Mouse (Mus musculus) limb, embryonic 12.5 days (tissue): ENCODE data around the gene Cntnap1. TPM values are rescaled to one million over a fixed set of nuclear protein-coding genes. Genes with fewer than 3 reads are reported as not detected.

Experiments
- ATAC-seq: fragments of 200-750 bp; cut with Nextera tagmentation; 2 replicates; pipeline ENCODE4 v1.8.0; 2017; ENCODE audit warnings: low read depth, moderate TSS enrichment; ENCODE audit not compliant: insufficient number of reproducible peaks, insufficient read depth, low FRiP score, low TSS enrichment
- H3K27ac ChIP-seq: fragments of 300-500 bp; sonication (generic); 2 replicates; pipeline ENCODE4 v1.5.1; 2016; ENCODE audit warnings: mild to moderate bottlenecking, moderate library complexity
- H3K27me3 ChIP-seq: fragments of 300-500 bp; sonication (generic); 2 replicates; pipeline ENCODE4 v1.6.1; 2016; ENCODE audit warnings: mild to moderate bottlenecking, moderate library complexity
- H3K36me3 ChIP-seq: fragments of 300-500 bp; sonication (generic); 2 replicates; pipeline ENCODE4 v1.6.1; 2016; ENCODE audit warnings: mild to moderate bottlenecking, moderate library complexity
- H3K4me1 ChIP-seq: fragments of 300-500 bp; sonication (generic); replicated peaks from 2 replicates; pipeline ENCODE4 v1.6.1; 2016
- H3K4me2 ChIP-seq: fragments of 300-500 bp; sonication (generic); 2 replicates; pipeline ENCODE4 v1.6.1; 2016; ENCODE audit warnings: mild to moderate bottlenecking, moderate library complexity
- H3K4me3 ChIP-seq: fragments of 300-500 bp; sonication (generic); replicated peaks from 2 replicates; pipeline ENCODE4 v1.5.1; 2016; ENCODE audit warnings: mild to moderate bottlenecking
- H3K9ac ChIP-seq: fragments of 300-500 bp; sonication (generic); replicated peaks from 2 replicates; pipeline ENCODE4 v1.6.1; 2016; ENCODE audit warnings: mild to moderate bottlenecking, moderate library complexity
- H3K9me3 ChIP-seq: fragments of 300-500 bp; sonication (generic); 2 replicates; pipeline ENCODE4 v1.6.1; 2016; ENCODE audit warnings: mild to moderate bottlenecking, moderate library complexity
- WGBS: fragments of 180-500 bp; shearing (Covaris S2); methylation state at CpG from one replicate; pipeline ENCODE4 v1.1.7; 2016; 5-methylcytosine and 5-hydroxymethylcytosine counted together
- polyA plus RNA-seq: library from polyadenylated mRNA; unstranded; fragments of >200 nt; fragmentation: Nextera tagmentation; extraction: Ambion mirVana; gene quantifications from 2 replicates; pipeline ENCODE4 v1.2.1, GENCODE M21; 2016

The Cntnap1 gene
- polyA plus RNA-seq, 1 experiment from 2014 or later, result 0.24 TPM

DNA sequence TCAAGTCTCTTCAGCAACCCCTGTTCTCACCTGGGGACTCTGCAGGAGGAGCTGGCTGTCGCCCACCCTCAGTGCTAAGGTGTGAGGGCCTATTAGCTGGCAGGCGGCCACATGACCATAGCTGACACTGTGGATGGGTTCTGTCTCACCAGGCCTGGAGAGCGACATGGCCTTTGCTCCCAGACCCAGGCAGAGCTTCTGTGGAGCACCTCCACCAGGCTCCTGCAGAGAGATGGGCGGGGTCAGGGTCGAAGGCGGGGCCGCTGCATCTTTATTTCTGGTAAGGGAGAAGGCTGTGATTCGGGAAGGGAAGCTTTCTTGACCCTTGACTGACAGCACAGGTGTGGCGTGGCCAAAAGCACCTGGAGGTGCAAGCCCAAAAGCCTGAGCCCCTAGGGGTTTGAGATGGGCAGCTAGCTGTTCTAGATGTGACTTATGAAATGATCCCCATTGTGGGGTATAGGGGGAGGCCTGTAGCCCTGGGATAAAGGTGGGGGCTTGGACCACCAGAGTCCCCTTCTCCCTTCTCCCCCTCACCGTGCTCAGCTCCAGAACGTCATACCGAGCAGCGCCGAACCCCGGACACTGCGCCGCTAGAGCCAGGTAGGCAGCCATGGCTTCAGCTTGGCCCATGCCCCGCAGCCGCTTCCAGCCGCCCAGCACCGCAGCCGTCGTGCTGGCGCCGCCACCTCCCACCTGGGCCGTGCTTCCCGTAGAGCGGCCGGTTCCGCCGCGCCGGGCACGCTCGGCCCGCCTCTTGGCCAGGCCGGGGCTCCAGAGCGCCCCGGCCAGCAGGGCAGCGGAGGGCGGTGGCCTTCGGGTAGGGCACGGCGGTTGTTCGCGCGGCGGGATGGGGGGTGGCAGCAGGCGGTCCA is 6.6 kb upstream of the Cntnap1 start:
- ATAC-seq, result no peak
- Histone ChIP-seq H3K27me3 (peaks cover 80% of the 10 kb centered on the region), H3K4me1 (peaks cover 18% of the 10 kb centered on the region), H3K9me3 (no peaks in the 10 kb centered on the region), H3K27ac (no peak overlapping the region), H3K36me3 (peaks cover 20% of the 10 kb centered on the region; the same call in 1 of the 2 replicates), H3K4me2 (peak overlapping the region; percentile 83), H3K9ac (peak overlapping the region; percentile 63), H3K4me3 (peak overlapping the region; percentile 47)
- 4% methylated on average over 49 of the region's 49 CpGs for WGBS

DNA sequence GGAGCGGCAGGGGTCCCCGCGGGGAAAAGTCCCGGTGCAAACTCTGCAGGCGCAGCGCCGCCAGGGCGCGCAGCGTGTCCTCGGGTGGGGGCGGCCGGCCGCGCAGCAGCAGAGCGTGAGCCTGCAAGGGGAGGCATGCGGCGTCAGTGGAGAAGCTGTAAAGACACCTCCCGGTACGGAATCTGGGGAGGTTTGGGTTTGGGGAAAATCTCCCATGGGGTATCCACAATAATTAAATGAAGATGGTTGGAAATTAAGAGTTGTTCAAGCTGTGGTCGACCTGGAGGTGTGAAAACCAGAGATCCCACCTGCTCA is 6.0 kb upstream of the Cntnap1 start:
- H3K9me3 ChIP-seq, result no peaks in the 10 kb centered on the region
- H3K27ac ChIP-seq, result no peak overlapping the region
- ATAC-seq, result no peak
- H3K4me3 ChIP-seq, result peak overlapping the region; percentile 47
- 2% methylated on average over 21 of the region's 21 CpGs for WGBS
- peaks cover 20% of the 10 kb centered on the region; the same call in 1 of the 2 replicates for H3K36me3 ChIP-seq
- H3K4me1 ChIP-seq, result peaks cover 24% of the 10 kb centered on the region
- H3K9ac ChIP-seq, result peak overlapping the region; percentile 63
- peaks cover 86% of the 10 kb centered on the region for H3K27me3 ChIP-seq
- peak overlapping the region; percentile 83 for H3K4me2 ChIP-seq

DNA sequence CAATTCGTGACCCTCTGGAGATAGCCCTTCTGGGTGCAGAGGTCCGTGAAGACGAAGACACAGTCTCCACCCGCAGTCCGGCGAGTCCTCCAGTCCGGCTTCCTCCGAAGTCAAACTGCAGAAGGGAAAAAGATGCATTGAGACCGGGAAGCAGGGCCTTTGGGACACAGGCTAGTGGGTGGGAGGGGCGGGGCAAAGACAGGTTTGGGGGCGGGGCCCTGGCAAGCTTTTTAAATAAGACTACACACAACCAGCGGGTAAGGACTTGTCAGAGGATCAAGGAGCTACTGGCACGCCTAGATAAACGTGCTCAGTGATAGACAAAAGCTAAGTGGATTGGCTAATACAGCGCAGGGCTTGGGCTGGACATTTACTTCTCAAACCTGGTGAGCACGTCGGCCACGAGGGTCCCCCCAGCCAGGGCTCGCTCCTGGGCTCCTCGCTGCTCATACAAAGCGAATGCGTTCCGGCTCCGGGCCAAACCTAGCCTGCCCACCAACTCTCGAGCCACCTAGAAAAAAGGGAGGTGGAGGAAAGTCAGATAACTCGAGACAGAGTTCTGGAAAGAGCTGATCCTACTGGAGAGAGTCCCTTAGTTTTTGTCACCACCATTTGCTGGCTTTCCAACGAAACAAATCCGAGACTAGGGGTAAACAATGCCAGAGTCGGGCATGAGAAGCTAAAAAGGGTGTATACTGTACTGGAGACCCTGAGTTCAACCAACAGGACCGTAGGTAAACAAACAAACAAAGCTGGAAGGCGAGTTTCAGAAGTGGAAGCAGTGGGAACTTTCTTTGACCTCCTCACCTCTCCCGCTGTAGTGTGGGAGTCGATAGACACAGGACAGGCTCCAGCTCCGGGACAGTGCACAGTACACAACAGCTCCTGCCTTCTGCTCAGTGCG is 5.4 kb upstream of the Cntnap1 start:
- 7% methylated on average over 35 of the region's 35 CpGs for WGBS
- Histone ChIP-seq H3K9me3 (no peaks in the 10 kb centered on the region), H3K27ac (no peak overlapping the region), H3K4me3 (peak overlapping the region; percentile 47), H3K4me2 (peak overlapping the region; percentile 83), H3K36me3 (peaks cover 20% of the 10 kb centered on the region; the same call in 1 of the 2 replicates), H3K9ac (peak overlapping the region; percentile 63; the same call in 1 of the 2 replicates), H3K27me3 (peaks cover 92% of the 10 kb centered on the region), H3K4me1 (peaks cover 30% of the 10 kb centered on the region)
- no peak for ATAC-seq

DNA sequence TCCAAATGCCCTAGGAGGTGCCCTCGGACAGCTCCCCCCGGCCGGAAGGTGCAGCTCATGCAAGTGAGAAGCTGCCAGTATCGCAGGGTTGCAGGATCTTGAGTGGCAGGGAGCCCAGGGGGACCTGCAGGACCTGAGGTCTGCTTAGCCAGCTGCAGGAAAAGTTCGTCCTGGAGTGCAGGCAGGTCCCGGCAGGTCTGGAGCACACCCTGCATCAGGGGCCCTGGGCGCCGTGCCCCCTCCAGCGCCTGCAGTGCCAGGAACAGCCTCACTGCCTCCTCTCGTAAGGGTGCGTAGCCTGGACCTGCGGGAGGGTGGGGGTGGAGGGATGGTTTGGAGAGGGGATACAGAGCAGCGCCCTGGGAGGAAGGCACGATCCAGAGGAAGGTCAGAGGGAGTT is 4.0 kb upstream of the Cntnap1 start:
- Histone ChIP-seq H3K27me3 (peaks cover 96% of the 10 kb centered on the region), H3K4me2 (no peak overlapping the region), H3K4me3 (no peak overlapping the region), H3K27ac (no peak overlapping the region), H3K9me3 (no peaks in the 10 kb centered on the region), H3K4me1 (peaks cover 39% of the 10 kb centered on the region), H3K9ac (no peak overlapping the region), H3K36me3 (peaks cover 18% of the 10 kb centered on the region; the same call in 1 of the 2 replicates)
- ATAC-seq, result no peak
- WGBS, result 42% methylated on average over 14 of the region's 14 CpGs

DNA sequence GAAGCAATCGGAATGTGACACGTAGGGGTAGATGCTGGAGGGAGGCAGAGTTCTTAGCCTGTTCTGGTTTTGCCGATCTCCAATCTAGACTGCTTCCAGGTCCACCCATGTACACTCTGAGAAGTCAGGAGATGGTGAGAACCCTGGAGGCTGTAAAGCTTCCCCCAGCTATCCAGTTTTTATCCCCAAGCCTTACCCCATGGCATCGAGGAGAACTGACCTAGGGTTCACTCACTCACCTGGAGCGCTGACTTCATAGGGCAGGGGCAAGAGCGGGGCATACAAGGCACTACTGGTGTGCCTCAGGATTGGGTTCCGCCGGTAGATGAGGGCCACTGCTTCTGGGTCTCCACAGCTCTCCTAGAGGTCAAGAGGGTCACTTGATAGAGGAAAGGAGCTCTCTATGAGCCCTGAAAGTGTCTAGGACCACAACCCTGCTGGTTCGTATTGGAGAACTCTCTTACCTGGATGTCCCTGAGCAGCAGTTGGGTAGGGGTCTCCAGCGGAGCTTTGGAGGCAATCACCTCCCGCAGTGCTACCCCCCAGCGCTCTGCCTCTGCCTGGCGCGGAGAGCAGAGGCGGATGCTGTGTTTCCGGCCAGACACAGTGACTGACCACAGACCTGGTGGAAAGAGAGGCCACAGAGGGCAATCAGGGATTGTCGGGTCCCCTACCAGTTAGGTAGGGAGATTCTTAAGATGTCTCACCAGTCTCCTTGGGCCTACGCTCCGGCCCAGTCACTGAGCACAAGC is 2.9 kb upstream of the Cntnap1 start:
- Histone ChIP-seq H3K9me3 (no peaks in the 10 kb centered on the region), H3K27me3 (peaks cover 88% of the 10 kb centered on the region), H3K27ac (no peak overlapping the region), H3K4me3 (no peak overlapping the region), H3K9ac (no peak overlapping the region), H3K4me2 (no peak overlapping the region), H3K4me1 (peaks cover 43% of the 10 kb centered on the region), H3K36me3 (peaks cover 14% of the 10 kb centered on the region; the same call in 1 of the 2 replicates)
- ATAC-seq, result no peak
- WGBS, result 42% methylated on average over 19 of the region's 19 CpGs

DNA sequence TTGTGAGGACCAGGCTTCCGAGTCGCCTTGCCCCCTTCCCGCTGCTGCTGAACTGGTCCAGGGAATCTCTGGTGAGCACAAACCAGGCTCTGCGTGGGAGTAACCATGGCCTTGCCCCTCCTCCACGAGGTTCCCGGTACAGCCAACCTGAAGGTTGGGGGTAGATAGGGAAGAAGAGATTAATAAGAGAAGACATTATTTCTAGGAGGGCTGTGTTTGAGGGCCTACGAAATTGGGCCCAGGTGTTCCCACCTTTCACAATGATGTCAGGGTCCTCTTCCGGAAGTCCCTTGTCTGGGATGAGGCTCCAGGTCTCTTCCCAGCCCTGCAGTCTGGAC is 2.4 kb upstream of the Cntnap1 start:
- Histone ChIP-seq H3K4me1 (peaks cover 46% of the 10 kb centered on the region), H3K4me2 (no peak overlapping the region), H3K36me3 (peaks cover 9% of the 10 kb centered on the region; the same call in 1 of the 2 replicates), H3K4me3 (no peak overlapping the region), H3K27me3 (peaks cover 87% of the 10 kb centered on the region), H3K27ac (no peak overlapping the region), H3K9me3 (no peaks in the 10 kb centered on the region), H3K9ac (no peak overlapping the region)
- ATAC-seq, result no peak
- WGBS, result 50% methylated on average over 8 of the region's 8 CpGs

DNA sequence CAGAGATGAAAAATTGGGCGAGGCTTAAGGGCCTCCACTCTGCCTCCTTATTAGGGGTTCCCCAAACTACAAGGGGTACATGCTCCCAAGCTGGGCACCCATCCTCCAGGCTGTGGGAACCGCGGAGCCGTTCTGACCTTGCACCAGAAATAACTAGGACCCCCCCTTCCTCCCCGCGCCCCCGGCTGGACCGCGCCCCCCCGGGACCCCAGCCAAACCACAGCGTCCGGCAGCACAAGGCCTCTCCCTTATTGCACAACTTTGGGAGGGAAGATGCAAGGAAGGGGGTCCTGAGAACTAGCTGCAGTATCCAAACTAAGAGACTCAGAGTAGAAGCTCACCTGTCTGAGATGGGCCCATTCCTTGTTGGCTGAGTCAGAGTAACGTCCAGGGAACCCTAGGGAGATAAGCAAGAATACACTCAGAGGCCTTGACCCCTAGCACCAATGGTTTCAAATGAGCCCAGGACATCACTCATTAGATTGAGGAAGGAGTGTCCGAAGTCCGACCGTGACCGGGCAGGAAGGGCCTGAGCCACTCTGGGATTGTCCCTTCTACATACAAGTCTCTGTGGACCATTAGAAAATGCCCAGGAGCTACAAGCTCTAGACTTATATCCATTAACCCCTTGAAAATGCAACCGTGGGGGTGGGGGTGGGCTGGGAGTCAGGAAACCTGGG is 1.9 kb upstream of the Cntnap1 start:
- no peak overlapping the region for H3K27ac ChIP-seq
- H3K36me3 ChIP-seq, result peaks cover 9% of the 10 kb centered on the region; the same call in 1 of the 2 replicates
- H3K4me2 ChIP-seq, result no peak overlapping the region
- no peak for ATAC-seq
- H3K4me1 ChIP-seq, result peaks cover 50% of the 10 kb centered on the region
- H3K27me3 ChIP-seq, result peaks cover 87% of the 10 kb centered on the region
- peak overlapping the region; percentile 66; the same call in 1 of the 2 replicates for H3K4me3 ChIP-seq
- 67% methylated on average over 18 of the region's 18 CpGs for WGBS
- no peak overlapping the region for H3K9ac ChIP-seq
- no peaks in the 10 kb centered on the region for H3K9me3 ChIP-seq

DNA sequence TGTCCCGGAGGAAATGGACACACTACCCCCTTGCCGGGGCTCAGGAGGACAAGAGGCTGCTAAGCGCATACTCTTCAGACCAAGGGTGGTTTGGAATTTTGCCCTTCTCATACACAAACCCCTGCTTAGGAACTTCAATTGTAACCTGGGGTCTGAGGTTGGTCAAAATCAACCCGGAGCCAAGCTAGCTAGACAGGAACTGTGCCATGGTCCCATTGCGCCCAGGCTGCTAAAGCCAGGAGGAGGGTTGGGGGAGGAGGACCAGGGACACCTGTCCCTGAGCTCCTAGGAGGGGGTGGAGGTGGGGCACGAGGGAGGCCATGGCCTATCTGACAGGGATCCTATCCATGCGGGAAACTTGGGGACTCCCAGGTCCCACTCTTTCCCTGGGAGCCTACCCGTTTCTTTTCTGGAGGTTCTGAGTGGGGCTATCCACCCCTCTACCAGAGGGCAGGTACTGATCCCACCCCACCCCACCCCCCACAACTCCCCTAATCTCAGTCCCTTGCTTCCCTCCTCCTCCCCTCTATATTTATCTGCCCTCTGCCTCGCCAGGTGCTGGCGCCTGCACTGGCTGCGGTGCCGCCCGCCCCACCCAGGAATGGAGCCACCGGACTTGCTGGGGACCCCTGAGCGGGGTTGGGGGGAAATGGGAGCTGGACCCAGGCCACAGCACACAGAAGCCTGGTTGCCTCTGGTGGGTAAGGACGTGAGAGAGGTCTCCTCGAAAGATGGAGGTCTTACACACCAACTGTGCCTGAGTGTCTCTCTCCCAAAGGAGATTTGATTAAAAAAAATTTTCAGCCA is 819 bp upstream of the Cntnap1 start:
- Histone ChIP-seq H3K27me3 (peaks cover 87% of the 10 kb centered on the region), H3K27ac (no peak overlapping the region), H3K4me2 (peak overlapping the region; percentile 84), H3K36me3 (peaks cover 6% of the 10 kb centered on the region; the same call in 1 of the 2 replicates), H3K9me3 (no peaks in the 10 kb centered on the region), H3K4me3 (peak overlapping the region; percentile 66), H3K4me1 (peaks cover 50% of the 10 kb centered on the region), H3K9ac (0 out of 2 replicates have a peak overlapping the region, but pooled peaks have one; percentile 44)
- ATAC-seq, result no peak
- WGBS, result 14% methylated on average over 17 of the region's 17 CpGs

DNA sequence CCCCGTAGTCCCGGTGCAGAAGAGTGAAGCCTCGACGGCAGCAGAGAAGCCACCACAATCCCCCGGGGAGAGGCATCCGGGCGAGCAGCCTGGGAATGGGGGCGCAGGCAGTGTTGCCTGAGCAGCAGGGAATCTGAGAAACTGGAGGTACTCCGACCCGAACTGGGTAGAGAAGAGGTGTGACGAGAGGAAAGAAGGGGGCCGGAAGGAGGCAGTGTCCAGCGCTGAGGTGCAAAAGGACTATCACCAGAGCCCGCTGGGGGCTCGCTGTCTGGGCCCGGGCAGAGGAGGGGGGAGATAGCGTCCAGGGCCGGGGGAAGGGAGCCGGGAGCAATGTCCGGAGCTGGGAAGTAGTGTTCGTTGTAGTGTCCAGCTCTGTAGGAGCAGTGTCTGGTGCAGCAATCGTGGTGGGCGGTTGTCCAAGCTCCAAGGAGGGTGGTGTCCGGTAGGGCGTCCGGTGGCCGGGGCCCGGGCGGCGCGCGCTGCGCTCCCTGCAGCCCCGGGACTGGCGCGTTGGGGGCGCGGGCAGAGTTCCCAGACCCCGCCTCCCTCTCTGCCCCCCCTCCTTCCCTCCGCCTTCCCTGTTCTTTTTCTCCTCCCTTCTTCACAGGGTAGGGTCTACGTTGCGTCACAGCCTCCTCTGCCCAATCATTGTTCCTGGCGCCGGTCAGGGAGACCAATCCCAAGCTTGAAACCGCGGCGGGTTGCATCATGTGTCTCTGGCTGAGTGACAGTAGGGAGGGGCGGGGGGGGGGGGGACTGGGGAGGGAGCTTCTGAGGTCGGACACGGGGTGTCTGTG is 688 bp downstream of the Cntnap1 start, which contains the start of gene Plekhh3:
Gene Plekhh3, minus strand, starts transcription at position 541 of the 800 bp plus-strand sequence.
- ATAC-seq, result peak; percentile 94
- H3K4me2 ChIP-seq, result peak within 1 kb of the TSS; percentile 84
- H3K27ac ChIP-seq, result 0 out of 2 replicates have a peak within 1 kb of the TSS, but pooled peaks have one; percentile 56
- peaks cover 6% of the 10 kb centered on the region; the same call in 1 of the 2 replicates for H3K36me3 ChIP-seq
- no peaks in the 10 kb centered on the region for H3K9me3 ChIP-seq
- H3K27me3 ChIP-seq, result peaks cover 87% of the 10 kb centered on the region
- H3K4me3 ChIP-seq, result peak within 1 kb of the TSS; percentile 66
- H3K9ac ChIP-seq, result peak within 1 kb of the TSS; percentile 67
- WGBS, result under 1% methylated on average over 46 of the region's 50 CpGs
- H3K4me1 ChIP-seq, result peaks cover 56% of the 10 kb centered on the region
